Mouse (Mus musculus): ENCODE measurements around the gene Slc9a8. TPM values are rescaled to one million over a fixed set of nuclear protein-coding genes. Genes with fewer than 3 reads are reported as not detected.

The Slc9a8 gene
- polyA plus RNA-seq, 1 experiment from 2014 or later = 21.6 TPM

DNA sequence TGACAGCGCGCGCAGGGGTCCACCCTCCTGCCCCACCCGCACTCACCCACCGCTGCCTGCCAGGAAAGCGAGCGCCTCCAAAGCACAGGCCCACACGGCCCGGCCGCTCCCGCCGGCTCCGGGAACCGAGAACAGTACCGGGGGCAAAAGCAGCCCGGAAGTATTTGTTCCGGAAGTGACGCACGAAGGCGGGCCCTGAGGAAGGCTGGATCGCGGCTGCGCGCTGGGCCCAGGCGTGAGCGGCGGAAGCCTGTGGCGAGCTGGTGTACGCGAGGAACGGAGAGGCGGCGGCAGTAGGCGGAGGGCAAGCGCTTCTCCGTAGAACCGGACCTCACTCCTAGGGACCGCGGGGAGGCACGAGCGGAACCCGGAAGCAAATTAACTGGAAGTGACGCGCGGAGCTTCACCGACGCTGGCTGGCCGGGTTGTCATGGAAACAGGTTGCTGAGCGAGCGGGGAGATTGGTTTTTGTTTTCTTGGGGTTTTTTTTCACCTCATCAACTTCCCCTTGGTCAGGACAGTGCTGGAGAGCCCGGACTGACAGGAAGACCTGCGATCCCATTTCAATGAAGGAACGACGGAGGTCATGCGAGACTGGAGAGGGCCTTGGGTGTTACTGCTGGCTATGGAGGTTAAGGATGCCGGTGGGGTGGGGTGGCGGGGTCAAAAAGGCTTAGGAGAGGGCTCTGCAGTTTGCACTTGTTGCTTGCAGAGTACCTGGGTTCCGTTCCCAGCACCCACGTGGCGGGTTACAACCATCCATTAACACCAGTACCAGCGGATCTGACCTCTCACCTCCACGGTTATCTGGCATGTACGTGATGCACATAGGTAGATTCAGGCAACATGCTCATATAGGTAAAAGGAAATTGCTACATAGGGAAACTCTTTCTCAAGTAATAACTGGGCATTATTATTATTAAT lies 71.5 kb downstream of the Slc9a8 start, which contains the start of gene Spata2:
Gene Spata2, minus strand, starts transcription at position 175 of the 924 bp plus-strand sequence.
- Histone ChIP-seq H3K27ac (replicated peaks) (peak within 1 kb of the TSS; percentile 98), H3K9me3 (replicated peaks) (no peaks in the 10 kb centered on the region), H3K4me1 (peaks cover 26% of the 10 kb centered on the region), H3K4me3 (peak within 1 kb of the TSS; percentile 100), H3K27me3 (ENCODE audit: low read depth, poor library complexity, severe bottlenecking) (no peaks in the 10 kb centered on the region), H3K36me3 (peaks cover 13% of the 10 kb centered on the region)
- DNase-seq (ENCODE audit: low spot score) = peak; percentile 92
- WGBS = 2% methylated on average over 63 of the region's 63 CpGs

DNA sequence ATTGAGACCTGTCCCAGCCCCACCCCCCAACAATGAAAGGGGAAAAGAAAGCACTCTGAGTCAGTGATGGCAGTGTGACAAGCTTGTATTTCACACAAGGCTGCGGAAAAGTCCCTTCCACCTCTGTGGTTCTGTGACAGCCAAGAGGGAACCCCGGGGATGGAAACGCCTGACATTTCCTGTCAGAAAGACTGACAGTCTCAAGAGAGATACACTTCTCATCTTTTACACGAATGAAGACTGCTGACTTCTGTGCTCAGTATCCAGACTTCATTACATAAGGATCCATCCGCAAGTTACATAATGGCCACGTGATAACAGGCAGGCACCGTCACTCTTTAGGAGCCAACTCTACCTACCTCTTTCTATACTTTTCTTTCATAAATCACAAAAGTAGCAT lies 74.9 kb downstream of the Slc9a8 start:
- H3K4me1 ChIP-seq = peaks cover 17% of the 10 kb centered on the region
- no peaks in the 10 kb centered on the region for H3K27me3 ChIP-seq (ENCODE audit: low read depth, poor library complexity, severe bottlenecking)
- no peak overlapping the region for H3K4me3 ChIP-seq
- no peak for DNase-seq (ENCODE audit: low spot score)
- no peak overlapping the region for H3K27ac ChIP-seq (replicated peaks)
- peaks cover 9% of the 10 kb centered on the region; the same call in 1 of the 2 replicates for H3K36me3 ChIP-seq
- WGBS = 90% methylated on average over 7 of the region's 7 CpGs
- no peaks in the 10 kb centered on the region for H3K9me3 ChIP-seq (replicated peaks)

DNA sequence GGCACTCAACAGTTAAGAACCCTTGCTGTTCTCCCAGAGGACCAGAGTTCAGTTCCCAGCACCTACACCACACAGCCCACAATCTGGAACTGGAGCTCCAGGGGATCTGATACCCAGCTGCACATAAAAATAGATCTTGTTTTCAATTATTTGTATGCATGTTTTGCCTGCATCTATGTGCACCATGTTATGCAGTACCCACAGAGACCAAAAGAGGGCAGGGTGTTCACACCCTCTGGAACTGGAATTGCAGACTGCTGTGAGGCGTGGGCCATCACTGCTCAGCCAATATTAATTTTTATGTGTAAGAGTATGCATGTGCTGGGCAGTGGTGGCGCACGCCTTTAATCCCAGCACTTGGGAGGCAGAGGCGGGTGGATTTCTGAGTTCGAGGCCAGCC lies 75.8 kb downstream of the Slc9a8 start:
- Histone ChIP-seq H3K27ac (replicated peaks) (no peak overlapping the region), H3K27me3 (ENCODE audit: low read depth, poor library complexity, severe bottlenecking) (no peaks in the 10 kb centered on the region), H3K36me3 (peaks cover 9% of the 10 kb centered on the region; the same call in 1 of the 2 replicates), H3K4me1 (peaks cover 8% of the 10 kb centered on the region), H3K9me3 (replicated peaks) (no peaks in the 10 kb centered on the region), H3K4me3 (no peak overlapping the region)
- peak; percentile 31 for DNase-seq (ENCODE audit: low spot score)
- WGBS = 78% methylated on average over 5 of the region's 5 CpGs

DNA sequence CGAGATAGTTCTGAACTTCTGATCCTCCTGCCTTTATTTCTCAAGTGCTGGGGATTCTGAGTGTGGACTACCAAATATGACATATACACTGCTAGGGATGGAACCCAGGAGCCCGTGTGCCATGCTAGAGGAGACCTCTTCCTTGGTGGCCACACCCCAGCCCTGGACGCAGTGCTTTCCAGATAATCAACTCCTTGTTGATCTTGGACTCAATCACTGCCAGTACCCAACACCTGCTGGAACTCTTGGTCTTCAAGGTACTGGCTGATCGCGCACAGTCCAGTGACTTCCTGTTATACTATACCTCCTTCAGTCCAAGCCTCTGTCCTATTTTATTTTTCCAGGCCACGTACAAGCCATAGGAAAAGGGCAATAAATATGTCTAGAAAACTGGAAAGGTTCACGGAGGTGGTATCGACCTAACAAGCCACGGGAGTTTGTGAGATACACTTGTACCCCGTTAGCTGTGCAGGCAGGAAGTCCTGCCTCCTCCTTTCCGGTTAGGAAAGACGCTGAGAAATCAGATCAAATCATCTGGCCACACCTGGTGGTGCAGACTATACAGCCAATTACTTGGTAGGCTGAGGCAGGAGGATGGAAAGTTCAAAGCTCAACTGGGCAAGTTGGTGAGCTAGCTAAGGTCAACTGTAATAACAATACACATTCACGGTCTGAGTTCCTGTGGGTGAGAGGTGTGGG lies 81.2 kb downstream of the Slc9a8 start:
- H3K27ac ChIP-seq (replicated peaks) = peak overlapping the region; percentile 98
- WGBS = 45% methylated on average over 13 of the region's 13 CpGs

DNA sequence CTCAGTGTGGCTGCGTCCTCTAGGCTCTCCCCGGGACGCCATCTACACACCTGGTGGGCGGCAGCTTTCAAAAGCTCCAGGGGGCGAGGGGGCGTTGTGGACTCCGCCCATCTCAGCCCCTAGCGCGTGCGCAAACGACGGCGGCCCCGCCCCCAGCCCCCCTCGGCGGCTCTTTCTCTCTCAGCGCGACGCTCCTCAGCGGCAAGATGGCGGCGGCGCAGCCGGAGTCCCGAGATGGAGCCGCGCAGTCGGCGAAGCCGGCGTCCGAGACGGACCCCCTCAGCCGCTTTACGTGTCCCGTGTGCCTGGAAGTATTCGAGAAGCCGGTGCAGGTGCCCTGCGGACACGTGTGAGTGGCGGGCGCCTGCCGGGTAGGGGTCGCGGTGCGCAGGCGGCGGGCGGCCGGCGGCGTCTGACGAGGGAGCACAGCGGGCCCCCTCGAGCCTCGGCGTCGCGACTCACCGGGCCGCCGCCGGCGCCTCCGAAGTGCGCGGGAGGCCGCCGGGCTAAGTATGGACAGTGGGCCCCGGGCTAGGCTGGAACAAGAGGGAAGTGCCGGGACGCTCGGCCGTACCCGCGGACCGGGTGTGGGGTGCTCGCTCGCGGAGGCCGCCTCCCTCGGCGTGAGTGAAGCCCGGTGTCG lies 81.9 kb downstream of the Slc9a8 start:
- Histone ChIP-seq H3K27me3 (ENCODE audit: low read depth, poor library complexity, severe bottlenecking) (no peaks in the 10 kb centered on the region), H3K36me3 (peaks cover 37% of the 10 kb centered on the region), H3K9me3 (replicated peaks) (no peaks in the 10 kb centered on the region), H3K4me3 (peak overlapping the region; percentile 99), H3K27ac (replicated peaks) (peak overlapping the region; percentile 98), H3K4me1 (peaks cover 32% of the 10 kb centered on the region)
- under 1% methylated on average over 85 of the region's 85 CpGs for WGBS
- peak; percentile 89 for DNase-seq (ENCODE audit: low spot score)

More for the DNA sequence above, 81.2 kb downstream of the Slc9a8 start:
- peaks cover 30% of the 10 kb centered on the region for H3K36me3 ChIP-seq
- no peaks in the 10 kb centered on the region for H3K9me3 ChIP-seq (replicated peaks)
- DNase-seq (ENCODE audit: low spot score) = no peak
- H3K27me3 ChIP-seq (ENCODE audit: low read depth, poor library complexity, severe bottlenecking) = no peaks in the 10 kb centered on the region
- peak overlapping the region; percentile 99 for H3K4me3 ChIP-seq
- peaks cover 32% of the 10 kb centered on the region for H3K4me1 ChIP-seq

DNA sequence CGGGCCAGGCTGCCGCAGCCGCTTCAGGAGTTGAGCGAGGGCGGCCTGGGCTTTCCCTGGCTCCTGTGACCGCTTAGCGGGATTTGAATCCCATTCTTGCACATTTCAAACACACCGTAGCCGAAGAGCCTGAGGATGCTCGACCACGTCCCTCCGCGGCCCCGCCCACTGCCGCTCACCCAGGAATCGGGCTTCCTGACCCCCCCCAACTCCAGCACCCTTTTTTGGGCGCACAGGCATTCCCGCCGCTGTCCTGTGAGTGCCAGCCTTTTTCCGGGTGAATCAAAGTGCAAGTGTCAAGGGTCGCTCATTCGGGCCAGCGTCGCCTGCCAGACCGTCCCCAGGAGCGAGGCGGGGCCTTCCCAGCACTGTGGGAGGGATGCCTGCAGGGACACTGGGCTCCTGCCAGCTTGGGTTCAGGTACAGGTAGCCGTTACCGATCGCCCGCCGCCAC lies 82.4 kb downstream of the Slc9a8 start:
- Histone ChIP-seq H3K4me3 (peak overlapping the region; percentile 99), H3K9me3 (replicated peaks) (no peaks in the 10 kb centered on the region), H3K36me3 (peaks cover 43% of the 10 kb centered on the region), H3K4me1 (peaks cover 32% of the 10 kb centered on the region), H3K27me3 (ENCODE audit: low read depth, poor library complexity, severe bottlenecking) (no peaks in the 10 kb centered on the region), H3K27ac (replicated peaks) (peak overlapping the region; percentile 98)
- under 1% methylated on average over 32 of the region's 32 CpGs for WGBS
- peak; percentile 45 for DNase-seq (ENCODE audit: low spot score)

DNA sequence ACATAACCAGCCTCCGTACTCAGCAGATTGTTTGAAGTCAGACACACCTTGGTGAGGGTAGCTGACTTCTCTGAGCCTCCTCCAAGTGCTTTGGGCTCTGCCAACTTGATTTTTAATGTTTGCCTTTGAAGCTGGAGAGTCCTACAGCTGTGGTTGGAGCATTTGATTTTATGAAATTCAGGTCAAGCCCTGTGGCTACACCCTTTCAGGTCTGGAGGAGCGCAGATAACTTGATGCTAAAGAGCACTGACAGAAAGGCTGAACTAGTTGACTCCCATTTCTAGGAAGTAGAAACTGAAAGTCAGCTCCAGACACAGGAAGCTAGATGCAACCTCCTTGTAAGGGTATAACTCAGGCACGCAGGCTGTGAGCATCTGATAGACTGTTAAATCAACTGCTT lies 83.6 kb downstream of the Slc9a8 start:
- peaks cover 55% of the 10 kb centered on the region for H3K36me3 ChIP-seq
- H3K4me3 ChIP-seq = peak overlapping the region; percentile 99; the same call in 1 of the 2 replicates
- no peak for DNase-seq (ENCODE audit: low spot score)
- no peaks in the 10 kb centered on the region for H3K27me3 ChIP-seq (ENCODE audit: low read depth, poor library complexity, severe bottlenecking)
- 92% methylated on average over 3 of the region's 3 CpGs for WGBS
- H3K27ac ChIP-seq (replicated peaks) = no peak overlapping the region
- no peaks in the 10 kb centered on the region for H3K9me3 ChIP-seq (replicated peaks)
- H3K4me1 ChIP-seq = peaks cover 32% of the 10 kb centered on the region

DNA sequence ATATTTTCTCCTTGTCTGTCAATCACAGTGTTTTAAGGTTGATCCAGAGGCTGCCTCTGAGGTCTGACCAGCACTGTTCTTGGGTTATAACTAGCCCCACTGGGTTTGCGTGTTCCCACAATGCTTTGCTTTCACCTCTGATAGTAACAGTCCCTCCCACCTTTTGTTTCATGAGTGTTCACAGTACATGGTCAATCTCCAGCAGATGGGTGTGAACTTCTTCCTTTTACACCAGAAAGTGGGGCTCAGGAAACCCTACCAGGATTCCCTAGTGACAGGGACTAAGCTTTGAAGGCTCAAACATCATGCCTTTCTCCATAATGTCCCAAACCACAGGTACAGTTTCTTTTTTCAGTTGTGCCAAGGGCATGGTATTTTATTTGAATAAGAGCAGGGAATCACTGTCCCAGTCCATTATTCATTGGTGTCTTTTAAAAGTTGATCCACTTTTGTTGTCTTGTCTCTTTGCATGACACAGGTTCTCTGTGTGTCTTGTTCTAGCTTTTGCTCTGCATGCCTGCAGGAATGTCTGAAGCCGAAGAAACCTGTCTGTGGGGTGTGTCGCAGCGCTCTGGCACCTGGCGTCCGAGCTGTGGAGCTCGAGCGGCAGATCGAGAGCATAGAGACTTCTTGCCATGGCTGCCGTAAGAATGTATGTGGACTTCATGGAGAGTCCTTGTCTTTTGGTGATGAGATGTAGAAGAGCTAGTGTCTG lies 85.2 kb downstream of the Slc9a8 start:
- H3K36me3 ChIP-seq = peaks cover 70% of the 10 kb centered on the region
- WGBS = 96% methylated on average over 10 of the region's 10 CpGs
- DNase-seq (ENCODE audit: low spot score) = no peak
- no peaks in the 10 kb centered on the region for H3K9me3 ChIP-seq (replicated peaks)
- peaks cover 32% of the 10 kb centered on the region for H3K4me1 ChIP-seq
- no peak overlapping the region for H3K4me3 ChIP-seq
- no peaks in the 10 kb centered on the region for H3K27me3 ChIP-seq (ENCODE audit: low read depth, poor library complexity, severe bottlenecking)
- H3K27ac ChIP-seq (replicated peaks) = no peak overlapping the region

DNA sequence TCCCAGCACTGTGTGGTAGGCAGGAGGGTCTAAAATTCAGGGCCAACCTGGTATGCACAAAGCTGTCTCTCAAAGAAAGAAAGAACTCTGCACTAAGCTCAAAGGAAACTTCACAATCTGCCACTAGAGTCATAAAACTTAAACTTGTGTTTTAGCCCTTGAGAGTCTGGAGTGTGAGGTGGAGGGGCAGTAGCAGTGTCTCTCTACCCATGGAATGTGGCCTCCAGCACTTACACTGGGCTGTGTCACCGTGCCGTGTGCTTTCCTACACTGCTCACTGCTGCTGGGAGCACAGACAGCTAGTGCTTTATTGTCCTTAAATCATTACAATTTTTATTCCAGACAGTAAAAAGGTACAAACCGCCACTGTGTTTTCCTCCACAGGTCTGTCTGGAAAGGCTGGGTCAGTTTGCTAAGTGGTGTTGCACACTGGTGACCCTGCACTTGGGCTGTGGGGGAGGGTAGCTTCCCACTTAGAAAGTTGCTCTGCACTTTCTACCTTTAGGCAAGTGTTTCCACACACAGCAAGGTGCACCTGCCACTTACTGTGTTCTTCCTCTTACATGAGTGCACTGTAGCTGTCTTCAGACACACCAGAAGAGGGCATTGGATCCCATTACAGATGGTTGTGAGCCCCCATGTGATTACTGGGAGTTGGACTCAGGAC lies 86.3 kb downstream of the Slc9a8 start:
- H3K27ac ChIP-seq (replicated peaks) = no peak overlapping the region
- no peak overlapping the region for H3K4me3 ChIP-seq
- peaks cover 82% of the 10 kb centered on the region for H3K36me3 ChIP-seq
- no peaks in the 10 kb centered on the region for H3K27me3 ChIP-seq (ENCODE audit: low read depth, poor library complexity, severe bottlenecking)
- DNase-seq (ENCODE audit: low spot score) = no peak
- 94% methylated on average over 3 of the region's 3 CpGs for WGBS
- peaks cover 31% of the 10 kb centered on the region for H3K4me1 ChIP-seq
- H3K9me3 ChIP-seq (replicated peaks) = no peaks in the 10 kb centered on the region

DNA sequence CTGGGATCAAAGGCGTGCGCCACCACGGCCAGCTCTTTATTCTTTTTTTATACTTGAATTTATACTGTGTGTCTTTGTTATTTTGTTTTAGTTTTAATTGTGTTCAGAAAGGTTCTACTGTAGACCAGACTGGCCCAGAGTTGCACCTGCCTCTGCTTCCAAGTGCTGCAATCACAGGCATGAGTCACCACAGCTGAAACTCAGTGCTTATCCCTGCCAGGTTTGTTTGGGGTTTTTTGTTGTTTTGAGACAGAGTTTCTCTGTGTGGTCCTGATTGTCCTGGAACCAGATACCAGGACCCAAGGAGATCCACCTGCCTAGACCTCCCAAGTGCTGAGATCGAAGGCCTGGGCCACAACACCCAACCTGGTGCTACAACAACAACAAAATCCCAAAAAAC lies 87.1 kb downstream of the Slc9a8 start:
- H3K27ac ChIP-seq (replicated peaks) = no peak overlapping the region
- H3K9me3 ChIP-seq (replicated peaks) = no peaks in the 10 kb centered on the region
- peaks cover 89% of the 10 kb centered on the region for H3K36me3 ChIP-seq
- no peak for DNase-seq (ENCODE audit: low spot score)
- no peak overlapping the region for H3K4me3 ChIP-seq
- 94% methylated on average over 4 of the region's 4 CpGs for WGBS
- peaks cover 28% of the 10 kb centered on the region for H3K4me1 ChIP-seq
- no peaks in the 10 kb centered on the region for H3K27me3 ChIP-seq (ENCODE audit: low read depth, poor library complexity, severe bottlenecking)

DNA sequence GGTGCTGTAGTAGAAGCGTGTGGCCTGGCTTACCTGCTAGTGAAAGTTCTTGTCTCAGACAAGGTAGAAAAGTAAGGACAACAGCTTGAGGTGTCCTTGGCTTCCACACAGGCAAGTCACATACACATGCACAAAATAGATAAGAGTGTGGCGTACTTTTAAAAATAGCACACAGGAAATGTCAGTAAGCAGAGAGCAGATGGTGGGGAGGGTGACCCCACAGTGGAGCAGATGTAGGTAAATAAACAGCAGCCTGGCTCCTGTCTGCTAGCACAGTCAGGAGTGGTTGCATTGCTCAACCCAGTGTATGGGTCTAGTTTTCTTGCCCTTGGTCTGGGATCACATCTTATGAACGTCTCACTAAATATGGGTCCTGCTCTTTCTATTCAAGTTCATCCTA lies 89.0 kb downstream of the Slc9a8 start:
- 92% methylated on average over 3 of the region's 3 CpGs for WGBS
- peaks cover 11% of the 10 kb centered on the region for H3K4me1 ChIP-seq
- H3K9me3 ChIP-seq (replicated peaks) = no peaks in the 10 kb centered on the region
- H3K27me3 ChIP-seq (ENCODE audit: low read depth, poor library complexity, severe bottlenecking) = no peaks in the 10 kb centered on the region
- no peak overlapping the region for H3K4me3 ChIP-seq
- DNase-seq (ENCODE audit: low spot score) = no peak
- H3K27ac ChIP-seq (replicated peaks) = no peak overlapping the region
- H3K36me3 ChIP-seq = peaks cover 99% of the 10 kb centered on the region
